Mouse (Mus musculus) macrophage (primary cell): Measurements from ENCODE around the gene Nucks1. TPM values are rescaled to one million over a fixed set of nuclear protein-coding genes. Genes with fewer than 3 reads are reported as not detected.
"Not testable (repeated sequence)": the region's sequence is repeated elsewhere in the genome, so short reads cannot be mapped to it uniquely, and the experiment has no call there.

Source experiments
- H3K27ac ChIP-seq: fragments of 350-480 bp; formaldehyde crosslinking; 2 replicates; pipeline ENCODE4 v1.9.0; 2021
- H3K36me3 ChIP-seq: fragments of 350-480 bp; formaldehyde crosslinking; 2 replicates; pipeline ENCODE4 v1.9.0; 2021; ENCODE audit errors: inconsistent target
- H3K4me3 ChIP-seq: fragments of 350-480 bp; formaldehyde crosslinking; 2 replicates; pipeline ENCODE4 v1.9.0; 2021; ENCODE audit errors: inconsistent target
- H3K79me2 ChIP-seq: fragments of 350-480 bp; formaldehyde crosslinking; 2 replicates; pipeline ENCODE4 v1.9.0; 2021; ENCODE audit errors: inconsistent target
- WGBS: methylation state at CpG from one replicate; pipeline ENCODE4 v1.1.7; 2026; ENCODE audit warnings: inconsistent platforms; ENCODE audit not compliant: missing documents; 5-methylcytosine and 5-hydroxymethylcytosine counted together
- polyA plus RNA-seq: library from polyadenylated mRNA; stranded (reverse); fragments of 250-400 nt; gene quantifications from 3 replicates; pipeline ENCODE4 v1.2.4, GENCODE M21; 2018; ENCODE audit warnings: inconsistent platforms

Nucks1 gene
- polyA plus RNA-seq, 1 experiment from 2014 or later = 34.7 TPM

GRCm38 (mm10) chr1:131902679-131903078 lies 7.7 kb upstream of the Nucks1 start:
- no peak overlapping the region for H3K4me3 ChIP-seq
- 94% methylated on average over 4 of the region's 4 CpGs for WGBS
- no peaks in the 10 kb centered on the region for H3K79me2 ChIP-seq
- H3K27ac ChIP-seq = no peak overlapping the region
- H3K36me3 ChIP-seq = no peaks in the 10 kb centered on the region

- no peaks in the 10 kb centered on the region for H3K79me2 ChIP-seq
- H3K4me3 ChIP-seq = no peak overlapping the region
- H3K36me3 ChIP-seq = no peaks in the 10 kb centered on the region
- no peak overlapping the region for H3K27ac ChIP-seq
- 85% methylated on average over 7 of the region's 7 CpGs for WGBS
Observed at GRCm38 (mm10) chr1:131903251-131903650, 7.1 kb upstream of the Nucks1 start.

DNA sequence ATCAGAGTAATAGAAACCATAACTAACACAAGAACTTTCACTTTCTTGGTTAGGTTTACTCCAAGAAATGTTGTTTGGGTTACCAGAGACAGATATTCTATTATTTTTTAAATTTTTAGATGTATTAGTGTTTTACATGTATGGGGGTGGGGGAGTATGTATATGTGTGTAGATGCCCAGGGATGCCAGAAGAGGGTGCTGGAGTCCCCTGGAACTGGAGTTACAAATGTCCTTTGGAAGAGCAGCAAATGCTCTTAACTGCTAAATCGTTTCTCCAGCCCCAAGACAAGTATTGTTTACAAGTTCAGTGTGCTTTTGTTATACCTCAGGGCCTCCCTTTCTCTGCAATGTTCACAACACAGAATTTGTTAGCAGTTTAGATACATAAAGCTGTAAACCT lies 4.8 kb upstream of the Nucks1 start:
- H3K79me2 ChIP-seq = no peaks in the 10 kb centered on the region
- no peak overlapping the region for H3K27ac ChIP-seq
- no peak overlapping the region for H3K4me3 ChIP-seq
- no peaks in the 10 kb centered on the region for H3K36me3 ChIP-seq
- 0% methylated on average over 1 of the region's 1 CpGs for WGBS

DNA sequence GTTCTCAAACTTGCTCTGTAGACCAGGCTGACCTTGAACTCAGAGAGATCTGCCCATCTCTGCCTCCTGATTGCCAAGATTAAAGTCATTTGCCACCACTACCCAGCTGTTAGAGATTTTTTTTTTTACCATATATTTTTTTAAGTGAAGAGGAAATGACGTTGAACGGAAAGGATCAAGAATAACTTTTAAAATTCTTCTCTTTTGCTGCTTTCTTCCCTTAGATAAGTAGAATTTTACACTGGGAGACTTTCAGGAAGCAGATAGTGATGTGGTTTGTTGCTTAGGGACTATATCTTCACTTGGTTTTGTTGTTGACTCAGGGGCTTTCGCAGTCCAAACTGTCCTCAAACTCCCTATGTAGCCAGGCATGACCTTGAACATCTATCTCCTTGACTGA lies 1.9 kb upstream of the Nucks1 start:
- Histone ChIP-seq H3K4me3 (no peak overlapping the region), H3K36me3 (no peaks in the 10 kb centered on the region), H3K27ac (no peak overlapping the region), H3K79me2 (peaks cover 24% of the 10 kb centered on the region)
- 89% methylated on average over 3 of the region's 3 CpGs for WGBS

GRCm38 (mm10) chr1:131909236-131909635 lies 1.1 kb upstream of the Nucks1 start:
- H3K27ac ChIP-seq, H3K4me3 ChIP-seq, H3K36me3 ChIP-seq: not testable (repeated sequence)
- peaks cover 32% of the 10 kb centered on the region for H3K79me2 ChIP-seq
- 94% methylated on average over 2 of the region's 2 CpGs for WGBS

DNA sequence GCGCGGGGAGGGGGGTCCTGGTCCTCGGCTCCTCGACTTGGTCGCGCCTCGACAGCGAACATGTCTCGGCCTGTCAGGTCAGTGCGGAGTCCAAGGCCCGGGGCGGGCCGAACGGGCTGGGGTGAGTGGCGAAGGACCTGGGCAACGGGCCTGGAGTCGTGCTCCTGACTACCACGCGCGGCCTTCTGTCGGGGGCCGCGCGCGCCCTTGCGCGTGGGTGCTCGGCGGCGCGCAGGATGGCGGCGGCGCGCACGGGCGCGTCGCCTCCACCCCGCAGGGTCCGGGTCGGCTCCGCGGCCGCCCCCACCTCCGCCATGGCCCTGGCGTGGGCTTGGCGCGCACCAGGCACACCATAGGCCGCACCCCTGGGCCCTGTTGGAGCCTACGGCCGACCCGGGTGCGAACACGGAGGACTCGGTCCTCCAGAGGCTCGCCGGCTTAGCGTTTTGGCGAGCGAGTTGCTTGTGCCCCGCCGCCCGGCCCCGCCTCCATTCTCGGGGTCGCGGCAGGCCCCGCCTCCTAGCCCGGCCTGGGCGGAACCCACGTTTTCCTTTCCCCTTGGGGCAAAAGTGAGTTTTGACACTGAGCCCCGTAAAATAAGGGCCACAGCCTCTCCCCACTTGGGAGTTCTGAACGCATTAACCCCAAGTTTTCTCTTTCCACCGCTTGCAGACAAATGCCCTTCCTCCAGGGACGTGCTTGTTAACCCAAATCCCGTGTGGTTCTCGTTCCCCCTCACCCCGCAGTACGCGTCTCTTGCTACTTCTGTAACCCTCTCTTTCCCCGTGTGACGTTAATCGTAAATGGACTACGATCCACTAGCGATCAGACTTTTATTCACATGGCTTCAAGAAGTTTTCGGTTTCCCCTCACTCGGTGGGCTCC lies 582 bp downstream of the Nucks1 start:
- H3K79me2 ChIP-seq = peaks cover 49% of the 10 kb centered on the region
- WGBS = under 1% methylated on average over 87 of the region's 88 CpGs

DNA sequence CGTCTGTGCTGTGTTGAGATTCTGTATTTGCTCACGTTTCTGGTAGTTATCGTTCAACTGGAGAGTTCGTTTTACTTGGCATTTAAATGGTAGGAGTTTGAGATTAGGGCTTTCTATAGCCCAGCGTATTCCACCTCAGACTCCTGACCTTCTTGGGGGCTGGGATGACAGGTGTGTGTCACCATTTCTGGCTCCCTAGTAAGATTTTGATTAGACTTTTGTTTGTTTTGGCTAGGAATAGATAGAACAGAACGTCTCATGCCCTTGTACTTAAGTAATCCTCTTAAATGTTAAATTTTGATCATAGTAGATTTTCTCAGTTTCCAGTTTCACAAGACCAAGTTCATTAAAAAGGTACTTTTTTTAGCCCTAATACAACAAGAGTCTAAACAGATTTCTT lies 7.3 kb downstream of the Nucks1 start:
- WGBS = 80% methylated on average over 6 of the region's 6 CpGs
- H3K79me2 ChIP-seq = peaks cover 89% of the 10 kb centered on the region
- no peak overlapping the region for H3K27ac ChIP-seq
- H3K36me3 ChIP-seq = peaks cover 7% of the 10 kb centered on the region; the same call in 1 of the 2 replicates
- no peak overlapping the region for H3K4me3 ChIP-seq

More for the DNA sequence above, 582 bp downstream of the Nucks1 start:
- Histone ChIP-seq H3K36me3 (no peaks in the 10 kb centered on the region), H3K4me3 (peak overlapping the region; percentile 69), H3K27ac (peak overlapping the region; percentile 52)

GRCm38 (mm10) chr1:131919052-131919451 lies 8.7 kb downstream of the Nucks1 start:
- Histone ChIP-seq H3K27ac (no peak overlapping the region), H3K79me2 (peaks cover 79% of the 10 kb centered on the region), H3K4me3 (no peak overlapping the region), H3K36me3 (peaks cover 13% of the 10 kb centered on the region)
- 94% methylated on average over 2 of the region's 2 CpGs for WGBS

DNA sequence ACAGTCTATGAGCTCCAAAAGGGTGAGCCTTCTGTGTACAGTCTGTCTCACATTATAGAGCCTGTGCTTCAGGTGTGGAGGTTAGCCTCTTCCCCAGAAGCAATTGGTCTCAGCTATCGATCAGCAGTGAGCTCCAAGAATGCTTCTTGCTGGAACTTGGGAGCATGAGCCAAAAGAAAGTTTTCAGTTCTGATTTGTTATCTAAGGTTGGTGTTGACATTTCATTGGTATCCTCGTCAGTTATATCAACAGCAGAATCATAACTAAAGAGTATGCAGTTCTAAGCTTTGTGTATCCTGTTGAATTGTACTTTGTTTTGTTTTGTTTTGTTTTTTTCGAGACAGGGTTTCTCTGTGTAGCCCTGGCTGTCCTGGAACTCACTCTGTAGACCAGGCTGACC lies 11.8 kb downstream of the Nucks1 start:
- Histone ChIP-seq H3K4me3 (no peak overlapping the region), H3K27ac (no peak overlapping the region), H3K36me3 (peaks cover 28% of the 10 kb centered on the region), H3K79me2 (peaks cover 49% of the 10 kb centered on the region)
- 100% methylated on average over 3 of the region's 3 CpGs for WGBS

DNA sequence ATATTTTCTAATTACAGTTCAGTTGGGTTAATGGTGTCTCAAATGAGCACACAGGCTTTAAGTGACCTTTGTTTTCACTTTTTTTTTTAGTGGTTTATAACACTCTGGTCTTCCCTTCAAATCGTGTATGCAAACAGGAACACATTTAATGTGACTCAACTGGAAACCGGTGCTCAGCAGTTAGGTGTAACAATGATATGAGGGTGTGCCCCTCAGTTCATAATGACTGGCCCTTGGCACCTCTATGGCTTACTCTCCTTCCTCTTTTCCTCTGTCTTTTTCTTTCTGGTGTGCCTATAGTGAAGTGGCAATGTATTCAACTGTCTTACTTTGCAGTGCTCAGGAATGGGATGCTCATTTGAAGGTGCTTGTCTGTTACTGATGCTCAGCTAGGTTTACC lies 23.1 kb downstream of the Nucks1 start:
- Histone ChIP-seq H3K27ac (no peak overlapping the region), H3K36me3 (peaks cover 24% of the 10 kb centered on the region), H3K79me2 (no peaks in the 10 kb centered on the region), H3K4me3 (no peak overlapping the region)
- WGBS = 69% methylated on average over 2 of the region's 2 CpGs

DNA sequence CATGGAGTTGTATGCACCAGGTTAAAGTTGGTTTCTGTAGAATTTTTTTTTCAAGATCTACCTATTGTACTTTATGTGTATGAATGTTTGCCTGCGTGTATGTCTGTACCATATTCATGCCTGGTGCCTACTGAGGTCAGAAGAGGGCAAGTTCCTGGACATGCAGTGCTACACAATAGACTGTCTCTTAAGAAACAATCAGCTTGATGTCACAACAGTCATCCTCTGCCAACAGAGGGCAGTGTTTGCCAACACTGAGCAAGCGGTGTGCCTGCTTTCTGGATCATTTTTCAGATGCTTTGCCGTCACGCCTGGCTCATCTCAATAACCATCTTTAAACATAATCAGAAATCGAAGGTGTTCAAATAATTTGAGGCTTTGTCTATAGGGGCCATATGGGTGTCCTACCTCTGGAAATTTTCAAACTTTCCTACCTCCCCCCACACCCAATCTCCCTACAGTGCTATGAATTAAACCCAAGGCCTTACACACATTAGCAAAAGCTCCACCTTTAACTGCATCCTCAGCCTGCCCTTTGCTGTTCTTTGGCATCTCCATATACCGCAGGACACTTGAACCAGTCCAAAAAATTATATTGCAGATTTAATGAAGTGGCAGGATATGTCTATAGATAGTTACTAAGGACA lies 27.4 kb downstream of the Nucks1 start:
- Histone ChIP-seq H3K79me2 (no peaks in the 10 kb centered on the region), H3K4me3 (no peak overlapping the region), H3K27ac (no peak overlapping the region), H3K36me3 (no peaks in the 10 kb centered on the region)
- 56% methylated on average over 6 of the region's 6 CpGs for WGBS

DNA sequence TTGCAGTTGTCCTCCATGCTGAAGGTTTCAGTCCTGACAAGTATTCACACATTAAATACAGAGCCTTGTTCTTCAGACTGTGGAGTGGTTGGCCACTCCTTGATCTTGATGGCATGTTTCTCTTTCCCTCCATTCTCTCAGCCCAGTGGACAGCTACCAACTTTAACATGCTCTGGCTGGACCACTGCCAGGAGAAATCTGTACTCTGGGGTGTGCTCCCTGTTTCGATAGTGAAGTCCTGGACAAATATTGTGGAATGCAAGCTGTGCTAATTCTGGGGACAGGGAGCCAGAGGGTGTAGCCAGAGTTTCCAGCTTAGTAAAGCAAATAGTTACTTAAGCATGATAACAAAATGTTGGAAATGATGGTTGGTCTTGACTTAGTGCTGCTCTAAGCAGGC lies 28.5 kb downstream of the Nucks1 start:
- Histone ChIP-seq H3K27ac (no peak overlapping the region), H3K79me2 (no peaks in the 10 kb centered on the region), H3K36me3 (no peaks in the 10 kb centered on the region), H3K4me3 (no peak overlapping the region)
- WGBS = 90% methylated on average over 1 of the region's 1 CpGs

GRCm38 (mm10) chr1:131940711-131941244 lies 30.4 kb downstream of the Nucks1 start:
- WGBS = 94% methylated on average over 2 of the region's 2 CpGs
- no peaks in the 10 kb centered on the region for H3K79me2 ChIP-seq
- no peaks in the 10 kb centered on the region for H3K36me3 ChIP-seq
- no peak overlapping the region for H3K4me3 ChIP-seq
- H3K27ac ChIP-seq = no peak overlapping the region

DNA sequence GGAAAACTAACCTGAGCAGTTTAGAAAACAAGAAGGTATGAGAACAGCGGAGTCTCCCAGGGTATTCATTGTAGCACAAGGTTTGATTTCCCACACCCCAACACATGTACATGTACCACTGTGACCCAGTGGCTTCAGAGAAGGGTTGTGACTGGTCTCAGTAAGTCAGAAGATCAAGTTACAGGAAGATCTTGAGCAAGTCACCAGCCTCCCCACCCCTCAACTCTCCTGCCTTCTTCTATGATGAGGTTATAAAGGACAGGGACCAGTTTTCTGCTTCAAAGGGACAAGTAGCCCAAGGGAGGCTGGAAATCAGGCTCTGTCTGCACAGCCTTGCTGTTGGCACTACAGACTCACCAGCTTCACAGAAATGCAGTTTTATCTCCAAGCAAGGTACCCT lies 31.2 kb downstream of the Nucks1 start:
- 94% methylated on average over 1 of the region's 1 CpGs for WGBS
- no peaks in the 10 kb centered on the region for H3K79me2 ChIP-seq
- H3K27ac ChIP-seq = no peak overlapping the region
- no peaks in the 10 kb centered on the region for H3K36me3 ChIP-seq
- no peak overlapping the region for H3K4me3 ChIP-seq
